Mouse (Mus musculus) ES-CJ7 (cell line): Measurements from ENCODE around the gene Itm2a.

Source experiments
- DNase-seq: peaks from one replicate; pipeline ENCODE4 v3.0.0; 2011; ENCODE audit warnings: low read depth, low spot score

Itm2a gene

GRCm38 (mm10) chrX:107402915-107403912, at the start of gene Itm2a:
TSS of gene Itm2a (minus strand) at chrX:107403376.
- DNase-seq, result peak; percentile 65

GRCm38 (mm10) chrX:107435887-107436286, 32.7 kb upstream of the Itm2a start:
- no peak for DNase-seq

- no peak for DNase-seq
These were observed 18.1 kb upstream of the Itm2a start for GRCm38 (mm10) chrX:107421304-107421703.

GRCm38 (mm10) chrX:107417345-107417744, 14.2 kb upstream of the Itm2a start:
- no peak for DNase-seq

GRCm38 (mm10) chrX:107415999-107416398, 12.8 kb upstream of the Itm2a start:
- no peak for DNase-seq

- no peak for DNase-seq
These were observed 695 bp downstream of the Itm2a start for GRCm38 (mm10) chrX:107402481-107402880.

GRCm38 (mm10) chrX:107399087-107399486, 4.1 kb downstream of the Itm2a start:
- DNase-seq, result no peak

- no peak for DNase-seq
These were observed 9.9 kb downstream of the Itm2a start for GRCm38 (mm10) chrX:107393256-107393655.

GRCm38 (mm10) chrX:107375329-107375728, 27.8 kb downstream of the Itm2a start:
- DNase-seq, result no peak
